In the genomic region with DNA sequence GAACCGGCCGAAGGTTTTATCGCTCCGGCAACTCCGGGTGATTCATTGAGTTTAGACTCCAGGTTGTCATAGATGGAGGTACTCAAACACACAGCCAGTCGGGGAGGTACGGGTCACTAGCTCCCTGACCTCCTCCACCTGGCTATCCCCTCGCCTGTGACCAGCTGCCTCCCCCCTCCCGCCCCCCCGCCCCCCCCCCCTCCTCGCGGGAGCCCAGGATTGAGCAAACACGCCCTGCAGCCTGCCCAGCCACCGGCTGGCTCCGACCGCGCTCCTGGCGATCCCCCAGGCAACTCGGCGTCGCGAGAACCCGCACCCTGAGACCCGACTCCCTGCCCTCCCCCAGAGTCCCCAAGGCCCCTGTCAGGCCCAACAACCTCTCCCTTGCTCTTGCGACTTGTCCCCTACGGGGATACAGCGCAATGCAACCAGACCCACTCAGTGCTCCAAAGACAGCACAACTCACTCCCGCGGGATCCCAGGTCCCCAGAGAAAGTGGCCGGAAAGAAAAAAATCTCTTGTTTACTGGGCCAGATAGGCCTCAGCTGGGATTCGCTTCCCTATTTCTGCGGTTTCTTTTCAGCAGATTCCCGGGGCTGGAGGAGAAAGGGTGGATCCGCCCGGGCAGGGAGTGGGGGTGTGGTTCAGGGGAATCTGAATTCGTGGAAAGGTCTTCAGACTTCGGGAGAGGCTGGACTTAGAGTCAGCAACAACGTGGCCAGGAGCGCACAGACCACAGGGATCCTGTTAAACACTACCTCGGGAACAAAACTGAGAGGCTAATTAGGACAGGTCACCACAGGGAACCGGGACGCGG, we compare ENCODE assay signal across 8 mouse cellular contexts. TPM values are rescaled to one million over a fixed set of nuclear protein-coding genes. Genes with fewer than 3 reads are reported as not detected.
DNase-seq lines count a peak whose midpoint lies in the region; ATAC-seq and TF ChIP-seq lines count a peak whose summit lies in the region.

A gene (plus strand): TSS at position 701 of the 817 bp plus-strand sequence.

- H3K9me3 ChIP-seq in erythroblast, embryonic 14.5 days (ENCODE audit: control insufficient read depth, low read length), result no peaks in the 10 kb centered on the region
- H3K9me3 ChIP-seq in lung, postnatal 0 days (ENCODE audit: low read length), result no peaks in the 10 kb centered on the region

- H3K4me2 ChIP-seq in lung, postnatal 0 days (replicated peaks; ENCODE audit: low read depth, low read length), result peak within 1 kb of the TSS; percentile 99

- peak; percentile 74 for DNase-seq in embryo, embryonic 9.5 days (ENCODE audit: extremely low spot score)
- DNase-seq in heart, adult 8-10 months (ENCODE audit: low spot score), result peak; percentile 63
- DNase-seq in kidney, adult 2 months, result peak; percentile 94
- DNase-seq in lung, postnatal 0 days (ENCODE audit: low spot score), result peak; percentile 68
- DNase-seq in retina, embryonic 14.5 days (ENCODE audit: low spot score), result peak; percentile 52
- DNase-seq in layer of hippocampus, adult 8-10 months (ENCODE audit: low spot score in 2 of 2), result no peak

- H3K27me3 ChIP-seq in erythroblast, embryonic 14.5 days (ENCODE audit: control insufficient read depth), result peaks cover 66% of the 10 kb centered on the region
- H3K27me3 ChIP-seq in kidney, adult 2 months (replicated peaks; ENCODE audit: control insufficient read depth, insufficient read depth, low read length), result no peaks in the 10 kb centered on the region
- peaks cover 6% of the 10 kb centered on the region; the same call in 1 of the 2 replicates for H3K27me3 ChIP-seq in lung, postnatal 0 days (replicated peaks; ENCODE audit: insufficient read depth, low read length)

- no peak for TF ChIP-seq CTCF in kidney, adult 2 months (conservative IDR thresholded peaks at IDR 0.05; ENCODE audit: insufficient read depth, insufficient read length, low read depth, low read length)
- no peak for TF ChIP-seq CTCF in lung, postnatal 0 days (IDR thresholded peaks at IDR 0.05)

- 3% methylated on average over 35 of the region's 43 CpGs for WGBS in kidney, adult 2 months
- 2% methylated on average over 29 of the region's 43 CpGs for WGBS in lung, postnatal 0 days

- H3K9ac ChIP-seq in lung, postnatal 0 days (replicated peaks; ENCODE audit: low read depth), result peak within 1 kb of the TSS; percentile 54

- H3K4me1 ChIP-seq in erythroblast, embryonic 14.5 days (ENCODE audit: control insufficient read depth), result peaks cover 3% of the 10 kb centered on the region
- peaks cover 26% of the 10 kb centered on the region for H3K4me1 ChIP-seq in kidney, adult 2 months (ENCODE audit: control insufficient read depth, insufficient read depth, low read length)
- no peaks in the 10 kb centered on the region for H3K4me1 ChIP-seq in lung, postnatal 0 days (ENCODE audit: insufficient read depth, low read depth, low read length)

- TF ChIP-seq POLR2A in kidney, adult 2 months (IDR thresholded peaks at IDR 0.05; ENCODE audit: low read depth, low read length), result peak; percentile 16

- peak within 1 kb of the TSS; percentile 99 for H3K27ac ChIP-seq in kidney, adult 2 months (ENCODE audit: insufficient read depth, low read depth, low read length)
- peak within 1 kb of the TSS; percentile 69 for H3K27ac ChIP-seq in lung, postnatal 0 days (ENCODE audit: low read length)

- peak within 1 kb of the TSS; percentile 58 for H3K4me3 ChIP-seq in erythroblast, embryonic 14.5 days (replicated peaks)
- peak within 1 kb of the TSS; percentile 86 for H3K4me3 ChIP-seq in kidney, adult 2 months (ENCODE audit: insufficient read depth, low read depth, low read length)
- peak within 1 kb of the TSS; percentile 69 for H3K4me3 ChIP-seq in lung, postnatal 0 days (ENCODE audit: low read depth, low read length)

- no peak for ATAC-seq in erythroblast, adult 5-6 weeks (replicated peaks; ENCODE audit: low FRiP score, poor library complexity, severe bottlenecking)
- ATAC-seq in lung, postnatal 0 days, result peak; percentile 57

- TF ChIP-seq EP300 in lung, postnatal 0 days (IDR thresholded peaks at IDR 0.05), result no peak

- H3K36me3 ChIP-seq in erythroblast, embryonic 14.5 days (ENCODE audit: control insufficient read depth), result no peaks in the 10 kb centered on the region
- H3K36me3 ChIP-seq in kidney, adult 2 months (ENCODE audit: control insufficient read depth, insufficient read depth, low read length), result no peaks in the 10 kb centered on the region
- H3K36me3 ChIP-seq in lung, postnatal 0 days (ENCODE audit: insufficient read depth, low read length), result no peaks in the 10 kb centered on the region

RNA-seq across cellular contexts. Expression of the gene that starts here (rescaled TPM):
- polyA plus RNA-seq in erythroblast, embryonic 14.5 days (2012), result 0.02 and 0.06 TPM in 2 replicates
- total RNA-seq in erythroblast, adult 5-6 weeks (2015; ENCODE audit: low replicate concordance), result 0.77 TPM in 1 of 2 replicates, not detected in the other
- total RNA-seq in erythroblast, adult 5-6 weeks (2017; ENCODE audit: low replicate concordance), result 0.09 TPM in 1 of 2 replicates, not detected in the other
- total RNA-seq in heart, adult 8-10 months (2022), result 1 to 10 TPM; 7.3 to 9.6 (median 9.1) TPM
- 241 and 285 TPM in 2 replicates for polyA plus RNA-seq in kidney, adult 2 months (2012; rRNA removed)
- polyA plus RNA-seq in lung, postnatal 0 days (2015; fragmentation: Nextera tagmentation; extraction: Ambion mirVana), result 10.4 and 11.1 TPM in 2 replicates
- total RNA-seq in layer of hippocampus, adult 8-10 months (2022), result 1 to 10 TPM; 4.3 to 7.2 (median 4.8) TPM

Comparison
In these comparisons a context has a peak if more than half of its experiments do, and no peak if none do; other contexts are left out.
1. RNA of the gene that starts here (polyA plus RNA-seq): 241 to 285 TPM in kidney, adult 2 months; 10.4 to 11.1 TPM in lung, postnatal 0 days and 0.02 to 0.06 TPM in erythroblast, embryonic 14.5 days; every median in the first group is over 10 times any median in the second.
2. DNase-seq: peak in embryo, embryonic 9.5 days (single experiment), heart, adult 8-10 months (single experiment), kidney, adult 2 months (single experiment), lung, postnatal 0 days (single experiment) and retina, embryonic 14.5 days (single experiment); none in layer of hippocampus, adult 8-10 months (0 of 2).
3. Peak in every context shown above with its lines, with median percentiles within 50 percentile points of each other: H3K4me3 ChIP-seq.